Mouse (Mus musculus) C2C12 (cell line): ENCODE results near the gene Ano10. TPM values are rescaled to one million over a fixed set of nuclear protein-coding genes. Genes with fewer than 3 reads are reported as not detected.

Experiments used
- H3K27me3 ChIP-seq: one replicate; pipeline ENCODE4 v1.6.1; 2011; ENCODE audit not compliant: control insufficient read depth, insufficient read depth, insufficient read length
- H3K36me3 ChIP-seq: one replicate; pipeline ENCODE4 v1.6.1; 2011; ENCODE audit not compliant: control insufficient read depth, insufficient read depth
- H3K4me3 ChIP-seq: one replicate; pipeline ENCODE4 v1.5.1; 2011; ENCODE audit warnings: mild to moderate bottlenecking, control low read depth; ENCODE audit not compliant: poor library complexity, insufficient read depth, severe bottlenecking
- H3K79me2 ChIP-seq: one replicate; pipeline ENCODE4 v1.6.1; 2011; ENCODE audit not compliant: control insufficient read depth, insufficient read depth
- H3K79me3 ChIP-seq: one replicate; pipeline ENCODE4 v1.6.1; 2011; ENCODE audit warnings: low read depth, control low read depth
- H3ac ChIP-seq: one replicate; pipeline ENCODE3; 2011; ENCODE audit warnings: low read depth; ENCODE audit not compliant: control insufficient read depth, insufficient read length
- CEBPB ChIP-seq: IDR thresholded peaks from one replicate; pipeline ENCODE4 v1.6.1; 2011; ENCODE audit warnings: low read depth, mild to moderate bottlenecking, control low read depth, moderate library complexity
- CTCF ChIP-seq: IDR thresholded peaks from one replicate; pipeline ENCODE4 v1.5.1; 2011; ENCODE audit not compliant: control insufficient read depth, insufficient read depth, insufficient read length
- FOSL1 ChIP-seq: IDR thresholded peaks from one replicate; pipeline ENCODE4 v1.8.0; 2011; ENCODE audit warnings: mild to moderate bottlenecking, low read length; ENCODE audit not compliant: poor library complexity, insufficient read depth, severe bottlenecking
- MAX ChIP-seq: IDR thresholded peaks from one replicate; pipeline ENCODE4 v1.6.1; 2011; ENCODE audit warnings: mild to moderate bottlenecking, control low read depth
- MYOD1 ChIP-seq: IDR thresholded peaks from one replicate; pipeline ENCODE4 v1.6.1; 2011; ENCODE audit warnings: low read depth; ENCODE audit not compliant: control insufficient read depth, insufficient read length
- MYOG ChIP-seq: IDR thresholded peaks from one replicate; pipeline ENCODE4 v1.6.1; 2011; ENCODE audit not compliant: control insufficient read depth, insufficient read length; ENCODE audit errors: extremely low read depth
- USF1 ChIP-seq: IDR thresholded peaks from one replicate; pipeline ENCODE4 v1.6.1; 2011; ENCODE audit warnings: low read depth, mild to moderate bottlenecking, control low read depth, moderate library complexity
- polyA plus RNA-seq: library from polyadenylated mRNA; unstranded; fragments of >200 nt; fragmentation: generic; extraction: Trizol; gene quantifications from one replicate; pipeline ENCODE4 v1.2.1, GENCODE M21; 2012; ENCODE audit warnings: missing spikeins

The Ano10 gene
- polyA plus RNA-seq, 1 experiment = 36.0 TPM

DNA sequence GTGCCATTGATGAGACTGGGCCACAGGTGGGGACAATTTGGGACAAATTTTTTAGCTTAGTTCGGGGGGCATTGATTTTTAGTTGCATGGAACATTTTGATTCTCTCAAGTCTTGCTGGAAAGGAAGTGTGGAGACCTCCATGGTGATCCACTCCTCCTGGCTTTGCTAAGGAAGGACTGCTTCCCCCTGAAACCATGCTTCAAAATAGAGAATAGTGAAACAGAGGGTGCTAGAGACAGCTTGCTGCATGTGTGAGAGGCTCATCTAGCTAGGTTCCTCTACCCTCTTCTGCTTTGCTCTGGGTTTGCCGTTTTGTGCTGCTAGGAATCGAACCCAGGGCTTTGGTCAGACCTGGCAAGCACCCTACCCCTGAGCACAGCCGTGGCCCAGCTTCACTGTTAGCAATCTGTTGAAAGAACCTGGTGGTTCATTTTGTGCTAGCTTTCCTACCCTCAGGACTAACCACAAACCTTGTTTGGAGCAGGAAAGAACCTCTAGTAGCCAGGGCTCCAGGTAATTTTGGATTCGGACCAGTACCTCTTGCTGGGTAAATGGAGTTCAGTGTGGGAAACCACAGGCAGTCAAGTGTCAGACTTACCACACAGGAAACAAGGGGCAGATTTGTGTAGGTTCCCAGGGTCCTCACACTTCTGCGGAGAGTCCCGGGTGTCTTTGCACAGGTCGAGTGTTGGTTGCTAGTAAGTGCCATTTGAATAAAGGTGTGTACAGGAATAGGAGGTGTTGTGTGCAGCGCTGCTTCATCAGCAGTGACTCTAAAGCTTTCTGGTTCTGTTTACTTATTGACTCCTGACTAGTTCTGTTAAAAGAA lies 144.0 kb downstream of the Ano10 start:
- Histone ChIP-seq H3K36me3 (no peaks in the 10 kb centered on the region), H3ac (no peak overlapping the region), H3K27me3 (no peaks in the 10 kb centered on the region), H3K79me3 (peaks cover 1% of the 10 kb centered on the region), H3K79me2 (no peaks in the 10 kb centered on the region), H3K4me3 (no peak overlapping the region)
- no peak for TF ChIP-seq FOSL1
- TF ChIP-seq MYOG = no peak

DNA sequence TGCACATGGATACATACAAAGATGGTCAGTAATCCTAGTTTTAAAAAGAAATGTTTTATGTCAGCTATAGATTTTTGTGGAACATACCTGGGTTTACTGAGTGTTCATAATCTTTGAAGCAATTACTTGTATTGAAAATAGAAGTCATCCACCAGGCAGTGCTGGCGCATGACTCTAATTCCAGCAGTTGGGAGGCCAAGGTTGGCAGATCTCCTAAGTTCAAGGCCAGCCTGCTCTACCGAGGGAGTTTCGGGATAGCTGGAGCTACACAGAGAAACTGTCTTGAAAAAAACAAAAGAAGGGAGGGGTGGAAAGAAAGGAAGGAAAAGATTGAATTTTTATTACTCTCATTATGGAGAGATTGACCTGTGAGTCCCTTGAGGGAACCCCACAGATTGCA lies 145.9 kb downstream of the Ano10 start:
- TF ChIP-seq MAX (no peak), USF1 (no peak), MYOG (no peak), FOSL1 (no peak), CTCF (no peak), MYOD1 (no peak), CEBPB (no peak)
- H3K4me3 ChIP-seq = no peak overlapping the region

DNA sequence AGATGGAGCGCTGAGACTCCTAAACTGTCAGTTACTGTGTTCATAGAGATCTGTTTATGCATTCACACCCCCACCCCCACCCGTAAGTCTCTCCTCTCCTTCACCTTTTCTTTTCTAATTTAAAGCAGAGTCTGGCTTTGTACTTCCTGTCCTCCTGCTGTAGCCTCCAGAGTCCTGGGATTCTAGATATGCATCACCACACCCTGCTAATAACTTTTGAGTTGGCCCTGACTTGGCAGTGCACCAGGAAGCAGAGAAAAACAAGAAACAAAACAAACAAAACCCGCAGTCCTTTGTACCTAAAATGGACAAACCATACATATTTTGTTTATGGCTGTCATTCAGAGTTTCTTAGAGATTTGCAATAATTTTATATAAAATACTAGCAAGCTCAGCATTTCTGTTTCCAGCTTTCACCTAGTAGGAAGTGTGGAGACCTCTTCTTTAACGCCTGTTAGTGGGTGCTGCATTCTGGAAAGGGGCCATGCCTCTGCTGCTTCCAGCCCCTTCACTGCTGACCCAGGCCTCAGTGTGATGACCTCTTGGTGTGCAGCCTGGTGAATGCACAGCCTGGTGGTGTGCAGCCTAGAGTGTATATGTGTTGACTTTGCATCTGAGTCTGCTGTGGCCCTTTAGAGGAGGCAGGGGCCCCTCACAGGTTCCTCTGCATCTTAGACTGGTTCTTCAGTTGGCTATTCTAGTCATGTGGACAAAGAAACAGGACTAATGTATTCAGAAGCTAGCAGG lies 147.9 kb downstream of the Ano10 start:
- Histone ChIP-seq H3K4me3 (no peak overlapping the region), H3K36me3 (peaks cover 8% of the 10 kb centered on the region), H3K79me2 (peaks cover 11% of the 10 kb centered on the region), H3K79me3 (peaks cover 3% of the 10 kb centered on the region), H3ac (no peak overlapping the region), H3K27me3 (no peaks in the 10 kb centered on the region)
- TF ChIP-seq MYOD1 (no peak), CTCF (no peak), MYOG (no peak), USF1 (no peak), MAX (no peak), FOSL1 (no peak), CEBPB (no peak)

More for the DNA sequence above, 145.9 kb downstream of the Ano10 start:
- H3ac ChIP-seq = no peak overlapping the region
- peaks cover 8% of the 10 kb centered on the region for H3K36me3 ChIP-seq
- H3K27me3 ChIP-seq = no peaks in the 10 kb centered on the region
- no peaks in the 10 kb centered on the region for H3K79me2 ChIP-seq
- H3K79me3 ChIP-seq = peaks cover 4% of the 10 kb centered on the region

GRCm38 (mm10) chr9:122145677-122146076 lies 148.5 kb downstream of the Ano10 start:
- peaks cover 8% of the 10 kb centered on the region for H3K36me3 ChIP-seq
- H3K79me2 ChIP-seq = peaks cover 12% of the 10 kb centered on the region
- no peaks in the 10 kb centered on the region for H3K27me3 ChIP-seq
- no peak for TF ChIP-seq CTCF
- H3K79me3 ChIP-seq = peaks cover 3% of the 10 kb centered on the region
- H3ac ChIP-seq = no peak overlapping the region
- H3K4me3 ChIP-seq = no peak overlapping the region

DNA sequence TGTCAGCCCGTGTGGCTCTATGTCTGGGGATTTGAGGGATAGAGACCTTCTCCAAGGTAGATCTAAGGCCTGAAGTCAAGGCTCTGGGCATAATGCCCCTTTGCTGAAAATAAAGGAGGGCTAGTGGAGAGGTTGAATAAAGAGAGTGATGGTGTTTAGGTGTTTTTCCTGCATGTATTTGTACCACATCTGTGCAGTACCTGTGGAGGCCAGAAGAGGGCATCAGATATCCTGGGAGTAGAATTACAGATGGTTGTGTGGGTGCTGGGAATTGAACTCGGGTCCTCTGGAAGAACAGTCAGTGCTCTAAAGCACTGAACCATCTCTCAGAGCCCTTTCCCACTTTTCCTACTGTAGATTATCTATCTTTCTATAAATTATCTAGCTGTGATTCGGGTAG lies 149.4 kb downstream of the Ano10 start:
- Histone ChIP-seq H3K79me2 (peaks cover 18% of the 10 kb centered on the region), H3K4me3 (no peak overlapping the region), H3ac (no peak overlapping the region), H3K27me3 (no peaks in the 10 kb centered on the region), H3K79me3 (peaks cover 3% of the 10 kb centered on the region), H3K36me3 (peaks cover 8% of the 10 kb centered on the region)
- TF ChIP-seq USF1 = no peak
- no peak for TF ChIP-seq MYOD1
- no peak for TF ChIP-seq FOSL1
- TF ChIP-seq CEBPB = no peak
- TF ChIP-seq MAX = no peak
- TF ChIP-seq MYOG = no peak
- TF ChIP-seq CTCF = no peak

DNA sequence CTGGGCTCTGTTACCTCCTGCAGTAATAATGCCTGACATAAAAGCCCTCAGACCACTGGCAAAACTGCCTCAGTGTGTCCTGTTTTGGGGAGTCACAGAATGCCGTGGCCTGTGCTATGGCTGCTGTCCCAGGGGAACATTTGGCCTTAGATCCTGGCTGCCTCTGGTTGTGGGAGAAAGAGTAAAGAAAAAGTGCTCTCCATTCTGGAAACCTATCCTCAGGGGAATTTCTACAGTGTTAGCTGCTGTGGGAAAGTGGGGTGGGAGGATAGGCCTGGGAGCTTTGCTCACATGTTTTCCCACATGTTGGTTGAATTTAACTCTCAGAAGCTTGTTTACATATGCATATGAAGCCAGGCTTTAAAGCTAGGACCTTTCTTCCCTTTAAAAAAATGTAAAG lies 151.0 kb downstream of the Ano10 start:
- no peak overlapping the region for H3ac ChIP-seq
- no peaks in the 10 kb centered on the region for H3K27me3 ChIP-seq
- peaks cover 18% of the 10 kb centered on the region for H3K79me2 ChIP-seq
- peaks cover 10% of the 10 kb centered on the region for H3K36me3 ChIP-seq
- peaks cover 3% of the 10 kb centered on the region for H3K79me3 ChIP-seq
- TF ChIP-seq FOSL1 = no peak
- TF ChIP-seq MYOD1 = no peak
- no peak for TF ChIP-seq USF1
- TF ChIP-seq MYOG = no peak
- TF ChIP-seq MAX = no peak
- TF ChIP-seq CTCF = no peak
- no peak for TF ChIP-seq CEBPB
- no peak overlapping the region for H3K4me3 ChIP-seq
